Mouse (Mus musculus): ENCODE results near the gene Nfatc3. TPM values are rescaled to one million over a fixed set of nuclear protein-coding genes. Genes with fewer than 3 reads are reported as not detected.

The Nfatc3 gene
- polyA plus RNA-seq, 1 experiment from 2014 or later, result 4.5 TPM

GRCm38 (mm10) chr8:106039605-106040004, 19.0 kb upstream of the Nfatc3 start:
- WGBS, result 78% methylated on average over 4 of the region's 4 CpGs
- Histone ChIP-seq H3K4me2 (ENCODE audit: low read depth, low read length) (no peak overlapping the region), H3K9me3 (ENCODE audit: control insufficient read depth, low read length) (no peaks in the 10 kb centered on the region), H3K4me3 (ENCODE audit: low read length) (no peak overlapping the region), H3K4me1 (ENCODE audit: control insufficient read depth, insufficient read depth, low read length) (no peaks in the 10 kb centered on the region), H3K27me3 (replicated peaks; ENCODE audit: control insufficient read depth, insufficient read depth, low read length) (no peaks in the 10 kb centered on the region), H3K36me3 (ENCODE audit: control insufficient read depth, insufficient read depth, low read length) (no peaks in the 10 kb centered on the region), H3K9ac (ENCODE audit: low read depth, low read length) (no peak overlapping the region), H3K27ac (ENCODE audit: low read length) (no peak overlapping the region)
- no peak for ATAC-seq

GRCm38 (mm10) chr8:106040218-106040617, 18.4 kb upstream of the Nfatc3 start:
- Histone ChIP-seq H3K9ac (ENCODE audit: low read depth, low read length) (0 out of 2 replicates have a peak overlapping the region, but pooled peaks have one; percentile 3), H3K27ac (ENCODE audit: low read length) (no peak overlapping the region), H3K4me3 (ENCODE audit: low read length) (no peak overlapping the region), H3K9me3 (ENCODE audit: control insufficient read depth, low read length) (no peaks in the 10 kb centered on the region), H3K4me1 (ENCODE audit: control insufficient read depth, insufficient read depth, low read length) (no peaks in the 10 kb centered on the region), H3K36me3 (ENCODE audit: control insufficient read depth, insufficient read depth, low read length) (no peaks in the 10 kb centered on the region), H3K27me3 (replicated peaks; ENCODE audit: control insufficient read depth, insufficient read depth, low read length) (no peaks in the 10 kb centered on the region), H3K4me2 (ENCODE audit: low read depth, low read length) (no peak overlapping the region)
- ATAC-seq, result peak; percentile 55; the same call in 1 of the 2 replicates
- 59% methylated on average over 4 of the region's 4 CpGs for WGBS

- WGBS, result 73% methylated on average over 2 of the region's 2 CpGs
- Histone ChIP-seq H3K27me3 (replicated peaks; ENCODE audit: control insufficient read depth, insufficient read depth, low read length) (no peaks in the 10 kb centered on the region), H3K4me2 (ENCODE audit: low read depth, low read length) (no peak overlapping the region), H3K9ac (ENCODE audit: low read depth, low read length) (no peak overlapping the region), H3K4me1 (ENCODE audit: control insufficient read depth, insufficient read depth, low read length) (0 out of 2 replicates have a peak, but pooled peaks cover under 1% of the 10 kb centered on the region), H3K36me3 (ENCODE audit: control insufficient read depth, insufficient read depth, low read length) (no peaks in the 10 kb centered on the region), H3K27ac (ENCODE audit: low read length) (no peak overlapping the region), H3K9me3 (ENCODE audit: control insufficient read depth, low read length) (no peaks in the 10 kb centered on the region), H3K4me3 (ENCODE audit: low read length) (no peak overlapping the region)
- ATAC-seq, result no peak
Observed at GRCm38 (mm10) chr8:106043055-106043454, 15.6 kb upstream of the Nfatc3 start.

DNA sequence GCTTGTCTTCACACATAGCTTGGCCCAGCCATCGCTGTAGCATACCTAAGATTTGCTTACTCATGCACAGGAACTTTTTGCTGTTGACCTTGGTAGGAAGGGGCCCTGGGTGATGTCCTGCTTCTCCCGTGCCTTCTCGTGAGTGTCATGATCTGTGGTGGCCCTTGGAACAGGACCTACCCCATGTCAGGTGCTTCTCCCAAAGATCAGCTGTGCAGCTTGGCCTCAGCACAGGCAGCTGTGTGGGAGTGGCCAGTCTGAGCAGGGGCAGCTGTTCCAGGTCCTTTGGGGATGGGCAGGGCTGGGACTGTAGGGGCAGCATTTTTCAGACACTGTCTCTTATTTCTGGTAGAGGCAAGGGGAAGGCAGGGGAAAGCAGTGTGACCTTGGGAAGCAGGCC, 14.5 kb upstream of the Nfatc3 start:
- Histone ChIP-seq H3K9ac (ENCODE audit: low read depth, low read length) (no peak overlapping the region), H3K27ac (ENCODE audit: low read length) (no peak overlapping the region), H3K36me3 (ENCODE audit: control insufficient read depth, insufficient read depth, low read length) (no peaks in the 10 kb centered on the region), H3K4me2 (ENCODE audit: low read depth, low read length) (no peak overlapping the region), H3K4me1 (ENCODE audit: control insufficient read depth, insufficient read depth, low read length) (peaks cover 7% of the 10 kb centered on the region; the same call in 1 of the 2 replicates), H3K27me3 (replicated peaks; ENCODE audit: control insufficient read depth, insufficient read depth, low read length) (no peaks in the 10 kb centered on the region), H3K4me3 (ENCODE audit: low read length) (no peak overlapping the region), H3K9me3 (ENCODE audit: control insufficient read depth, low read length) (no peaks in the 10 kb centered on the region)
- peak; percentile 27; the same call in 1 of the 2 replicates for ATAC-seq
- 67% methylated on average over 3 of the region's 3 CpGs for WGBS

- no peaks in the 10 kb centered on the region for H3K9me3 ChIP-seq (ENCODE audit: control insufficient read depth, low read length)
- no peak overlapping the region for H3K4me3 ChIP-seq (ENCODE audit: low read length)
- WGBS, result 90% methylated on average over 11 of the region's 11 CpGs
- peaks cover 7% of the 10 kb centered on the region; the same call in 1 of the 2 replicates for H3K4me1 ChIP-seq (ENCODE audit: control insufficient read depth, insufficient read depth, low read length)
- H3K9ac ChIP-seq (ENCODE audit: low read depth, low read length), result no peak overlapping the region
- ATAC-seq, result peak; percentile 17; the same call in 1 of the 2 replicates
- no peaks in the 10 kb centered on the region for H3K27me3 ChIP-seq (replicated peaks; ENCODE audit: control insufficient read depth, insufficient read depth, low read length)
- no peak overlapping the region for H3K27ac ChIP-seq (ENCODE audit: low read length)
- no peak overlapping the region for H3K4me2 ChIP-seq (ENCODE audit: low read depth, low read length)
- 0 out of 2 replicates have a peak, but pooled peaks cover 3% of the 10 kb centered on the region for H3K36me3 ChIP-seq (ENCODE audit: control insufficient read depth, insufficient read depth, low read length)
Observed at GRCm38 (mm10) chr8:106046872-106047559, 11.6 kb upstream of the Nfatc3 start.

GRCm38 (mm10) chr8:106047854-106048630, 10.6 kb upstream of the Nfatc3 start:
- ATAC-seq, result peak; percentile 86
- H3K4me3 ChIP-seq (ENCODE audit: low read length), result no peak overlapping the region
- no peaks in the 10 kb centered on the region for H3K27me3 ChIP-seq (replicated peaks; ENCODE audit: control insufficient read depth, insufficient read depth, low read length)
- 69% methylated on average over 5 of the region's 5 CpGs for WGBS
- 0 out of 2 replicates have a peak, but pooled peaks cover 3% of the 10 kb centered on the region for H3K36me3 ChIP-seq (ENCODE audit: control insufficient read depth, insufficient read depth, low read length)
- H3K4me1 ChIP-seq (ENCODE audit: control insufficient read depth, insufficient read depth, low read length), result peaks cover 11% of the 10 kb centered on the region; the same call in 1 of the 2 replicates
- H3K27ac ChIP-seq (ENCODE audit: low read length), result peak overlapping the region; percentile 65
- H3K4me2 ChIP-seq (ENCODE audit: low read depth, low read length), result peak overlapping the region; percentile 10; the same call in 1 of the 2 replicates
- no peak overlapping the region; the same call in 1 of the 2 replicates for H3K9ac ChIP-seq (ENCODE audit: low read depth, low read length)
- H3K9me3 ChIP-seq (ENCODE audit: control insufficient read depth, low read length), result no peaks in the 10 kb centered on the region

GRCm38 (mm10) chr8:106049840-106050239, 8.8 kb upstream of the Nfatc3 start:
- H3K9ac ChIP-seq (ENCODE audit: low read depth, low read length), result no peak overlapping the region
- H3K27me3 ChIP-seq (replicated peaks; ENCODE audit: control insufficient read depth, insufficient read depth, low read length), result no peaks in the 10 kb centered on the region
- H3K4me3 ChIP-seq (ENCODE audit: low read length), result no peak overlapping the region
- 0 out of 2 replicates have a peak, but pooled peaks cover 3% of the 10 kb centered on the region for H3K36me3 ChIP-seq (ENCODE audit: control insufficient read depth, insufficient read depth, low read length)
- no peaks in the 10 kb centered on the region for H3K9me3 ChIP-seq (ENCODE audit: control insufficient read depth, low read length)
- WGBS, result 87% methylated on average over 6 of the region's 6 CpGs
- H3K27ac ChIP-seq (ENCODE audit: low read length), result no peak overlapping the region
- H3K4me2 ChIP-seq (ENCODE audit: low read depth, low read length), result no peak overlapping the region
- H3K4me1 ChIP-seq (ENCODE audit: control insufficient read depth, insufficient read depth, low read length), result peaks cover 11% of the 10 kb centered on the region; the same call in 1 of the 2 replicates
- ATAC-seq, result no peak

- no peaks in the 10 kb centered on the region for H3K27me3 ChIP-seq (replicated peaks; ENCODE audit: control insufficient read depth, insufficient read depth, low read length)
- 87% methylated on average over 3 of the region's 3 CpGs for WGBS
- no peak for ATAC-seq
- no peaks in the 10 kb centered on the region for H3K9me3 ChIP-seq (ENCODE audit: control insufficient read depth, low read length)
- H3K36me3 ChIP-seq (ENCODE audit: control insufficient read depth, insufficient read depth, low read length), result 0 out of 2 replicates have a peak, but pooled peaks cover 3% of the 10 kb centered on the region
- peaks cover 16% of the 10 kb centered on the region; the same call in 1 of the 2 replicates for H3K4me1 ChIP-seq (ENCODE audit: control insufficient read depth, insufficient read depth, low read length)
- H3K27ac ChIP-seq (ENCODE audit: low read length), result no peak overlapping the region
- H3K9ac ChIP-seq (ENCODE audit: low read depth, low read length), result no peak overlapping the region
- H3K4me2 ChIP-seq (ENCODE audit: low read depth, low read length), result no peak overlapping the region
- H3K4me3 ChIP-seq (ENCODE audit: low read length), result no peak overlapping the region
Observed at GRCm38 (mm10) chr8:106051068-106051467, 7.6 kb upstream of the Nfatc3 start.

DNA sequence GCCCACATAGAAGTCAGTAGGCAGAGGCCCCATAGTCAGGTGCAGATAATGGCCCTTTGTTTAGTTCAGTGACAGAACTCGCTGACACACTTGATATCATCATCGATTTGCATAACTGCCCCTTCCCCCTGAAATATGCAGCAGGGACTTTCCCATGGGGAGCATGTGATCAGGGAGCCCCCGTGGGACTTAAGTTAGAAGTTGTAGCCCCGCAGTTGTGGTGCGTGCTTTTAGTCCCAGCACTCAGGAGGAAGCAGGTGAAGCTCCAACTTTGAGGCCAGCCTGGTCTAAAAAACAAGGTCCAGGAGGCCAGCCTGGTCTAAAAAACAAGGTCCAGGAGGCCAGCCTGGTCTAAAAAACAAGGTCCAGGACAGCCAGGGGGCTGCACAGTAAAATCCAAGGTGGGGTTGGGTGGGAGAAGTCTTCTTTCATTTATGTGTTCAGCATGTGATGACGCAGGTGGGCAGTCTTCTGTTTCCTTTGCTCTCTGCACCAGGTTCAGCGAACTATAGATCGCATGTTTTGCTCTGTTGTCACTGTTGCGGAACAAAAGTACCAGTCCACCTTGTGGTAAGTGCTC, 6.0 kb upstream of the Nfatc3 start:
- 75% methylated on average over 9 of the region's 9 CpGs for WGBS
- Histone ChIP-seq H3K4me3 (ENCODE audit: low read length) (no peak overlapping the region), H3K27ac (ENCODE audit: low read length) (peak overlapping the region; percentile 93), H3K9me3 (ENCODE audit: control insufficient read depth, low read length) (no peaks in the 10 kb centered on the region), H3K4me1 (ENCODE audit: control insufficient read depth, insufficient read depth, low read length) (peaks cover 16% of the 10 kb centered on the region; the same call in 1 of the 2 replicates), H3K36me3 (ENCODE audit: control insufficient read depth, insufficient read depth, low read length) (0 out of 2 replicates have a peak, but pooled peaks cover 3% of the 10 kb centered on the region), H3K27me3 (replicated peaks; ENCODE audit: control insufficient read depth, insufficient read depth, low read length) (no peaks in the 10 kb centered on the region), H3K4me2 (ENCODE audit: low read depth, low read length) (no peak overlapping the region), H3K9ac (ENCODE audit: low read depth, low read length) (no peak overlapping the region)
- no peak for ATAC-seq
